Mouse (Mus musculus) limb, embryonic 13.5 days (tissue): ENCODE results near the gene Gal3st1. TPM values are rescaled to one million over a fixed set of nuclear protein-coding genes. Genes with fewer than 3 reads are reported as not detected.
"Not testable (repeated sequence)": the region's sequence is repeated elsewhere in the genome, so short reads cannot be mapped to it uniquely, and the experiment has no call there.

Source experiments
- ATAC-seq: fragments of 200-750 bp; cut with Nextera tagmentation; 2 replicates; pipeline ENCODE4 v1.8.0; 2017; ENCODE audit warnings: low read depth, moderate number of reproducible peaks, moderate TSS enrichment; ENCODE audit not compliant: low FRiP score
- H3K27ac ChIP-seq: fragments of 300-500 bp; sonication (generic); 2 replicates; pipeline ENCODE4 v1.5.1; 2015; ENCODE audit warnings: inconsistent platforms, mild to moderate bottlenecking, moderate library complexity
- H3K27me3 ChIP-seq: fragments of 300-500 bp; sonication (generic); 2 replicates; pipeline ENCODE4 v1.6.1; 2015; ENCODE audit warnings: mild to moderate bottlenecking, inconsistent platforms
- H3K36me3 ChIP-seq: fragments of 300-500 bp; sonication (generic); 2 replicates; pipeline ENCODE4 v1.6.1; 2015; ENCODE audit warnings: inconsistent platforms, mild to moderate bottlenecking, moderate library complexity
- H3K4me1 ChIP-seq: fragments of 300-500 bp; sonication (generic); 2 replicates; pipeline ENCODE4 v1.6.1; 2015; ENCODE audit warnings: inconsistent platforms
- H3K4me2 ChIP-seq: fragments of 300-500 bp; sonication (generic); replicated peaks from 2 replicates; pipeline ENCODE4 v1.6.1; 2015; ENCODE audit warnings: inconsistent platforms, mild to moderate bottlenecking, moderate library complexity
- H3K4me3 ChIP-seq: fragments of 300-500 bp; sonication (generic); 2 replicates; pipeline ENCODE4 v1.5.1; 2015; ENCODE audit warnings: moderate library complexity, mild to moderate bottlenecking, inconsistent platforms
- H3K9ac ChIP-seq: fragments of 300-500 bp; sonication (generic); 2 replicates; pipeline ENCODE4 v1.6.1; 2015; ENCODE audit warnings: mild to moderate bottlenecking, inconsistent platforms
- H3K9me3 ChIP-seq: fragments of 300-500 bp; sonication (generic); 2 replicates; pipeline ENCODE4 v1.6.1; 2016; ENCODE audit warnings: inconsistent platforms
- WGBS: fragments of 180-500 bp; shearing (Covaris S2); methylation state at CpG from one replicate; pipeline ENCODE4 v1.1.7; 2015; 5-methylcytosine and 5-hydroxymethylcytosine counted together
- polyA plus RNA-seq: library from polyadenylated mRNA; unstranded; fragments of >200 nt; fragmentation: Nextera tagmentation; extraction: Ambion mirVana; gene quantifications from 2 replicates; pipeline ENCODE4 v1.2.1, GENCODE M21; 2015

Gal3st1 gene
- polyA plus RNA-seq, 1 experiment from 2014 or later, result 4.5 TPM

GRCm38 (mm10) chr11:4015796-4016195 lies 32.4 kb downstream of the Gal3st1 start:
- WGBS, result 86% methylated on average over 14 of the region's 14 CpGs
- H3K36me3 ChIP-seq, result not testable (repeated sequence)

GRCm38 (mm10) chr11:4022111-4022510 lies 38.7 kb downstream of the Gal3st1 start:
- not testable (repeated sequence) for H3K27me3 ChIP-seq, ATAC-seq, H3K9me3 ChIP-seq, H3K36me3 ChIP-seq, H3K27ac ChIP-seq, H3K4me2 ChIP-seq, H3K4me3 ChIP-seq, H3K4me1 ChIP-seq, H3K9ac ChIP-seq
- WGBS, result 91% methylated on average over 13 of the region's 13 CpGs

More at GRCm38 (mm10) chr11:4015796-4016195, 32.4 kb downstream of the Gal3st1 start:
- not testable (repeated sequence) for H3K4me3 ChIP-seq, H3K27me3 ChIP-seq, ATAC-seq, H3K4me2 ChIP-seq, H3K9ac ChIP-seq, H3K4me1 ChIP-seq, H3K27ac ChIP-seq, H3K9me3 ChIP-seq

- Histone ChIP-seq H3K27ac (no peak overlapping the region), H3K4me2 (no peak overlapping the region), H3K4me3 (no peak overlapping the region), H3K36me3 (no peaks in the 10 kb centered on the region), H3K27me3 (no peaks in the 10 kb centered on the region; the same call in 1 of the 2 replicates), H3K9me3 (no peaks in the 10 kb centered on the region), H3K4me1 (no peaks in the 10 kb centered on the region), H3K9ac (no peak overlapping the region)
- no peak for ATAC-seq
- WGBS, result 83% methylated on average over 2 of the region's 2 CpGs
These were observed 39.9 kb downstream of the Gal3st1 start for GRCm38 (mm10) chr11:4023321-4023720.

- Histone ChIP-seq H3K4me3 (no peak overlapping the region), H3K4me1 (no peaks in the 10 kb centered on the region), H3K27me3 (peaks cover 13% of the 10 kb centered on the region), H3K4me2 (no peak overlapping the region), H3K27ac (no peak overlapping the region), H3K9me3 (no peaks in the 10 kb centered on the region), H3K36me3 (no peaks in the 10 kb centered on the region), H3K9ac (no peak overlapping the region)
- ATAC-seq, result no peak
- 72% methylated on average over 8 of the region's 8 CpGs for WGBS
These were observed 43.6 kb downstream of the Gal3st1 start for GRCm38 (mm10) chr11:4027066-4027465.

GRCm38 (mm10) chr11:4027561-4028334 lies 44.3 kb downstream of the Gal3st1 start:
- ATAC-seq, result no peak
- no peak overlapping the region for H3K4me2 ChIP-seq
- peaks cover 20% of the 10 kb centered on the region for H3K27me3 ChIP-seq
- H3K4me3 ChIP-seq, result no peak overlapping the region
- no peaks in the 10 kb centered on the region for H3K9me3 ChIP-seq
- no peaks in the 10 kb centered on the region for H3K4me1 ChIP-seq
- no peak overlapping the region for H3K9ac ChIP-seq
- H3K36me3 ChIP-seq, result no peaks in the 10 kb centered on the region
- WGBS, result 69% methylated on average over 9 of the region's 9 CpGs
- H3K27ac ChIP-seq, result no peak overlapping the region

- Histone ChIP-seq H3K4me3 (no peak overlapping the region), H3K4me2 (no peak overlapping the region), H3K27me3 (peaks cover 24% of the 10 kb centered on the region), H3K9me3 (no peaks in the 10 kb centered on the region), H3K36me3 (no peaks in the 10 kb centered on the region), H3K27ac (no peak overlapping the region), H3K9ac (no peak overlapping the region), H3K4me1 (no peaks in the 10 kb centered on the region)
- ATAC-seq, result no peak
- WGBS, result 66% methylated on average over 4 of the region's 4 CpGs
These were observed 45.9 kb downstream of the Gal3st1 start for GRCm38 (mm10) chr11:4029343-4029742.

- no peak within 1 kb of the TSS for H3K4me3 ChIP-seq
- peak within 1 kb of the TSS; percentile 19; the same call in 1 of the 2 replicates for H3K9ac ChIP-seq
- no peak for ATAC-seq
- no peak within 1 kb of the TSS for H3K4me2 ChIP-seq
- no peaks in the 10 kb centered on the region for H3K4me1 ChIP-seq
- H3K36me3 ChIP-seq, result no peaks in the 10 kb centered on the region
- H3K27me3 ChIP-seq, result peaks cover 24% of the 10 kb centered on the region
- H3K9me3 ChIP-seq, result no peaks in the 10 kb centered on the region
- no peak within 1 kb of the TSS for H3K27ac ChIP-seq
- 31% methylated on average over 16 of the region's 16 CpGs for WGBS
These were observed 47.9 kb downstream of the Gal3st1 start, which contains the start of gene Sec14l4 for GRCm38 (mm10) chr11:4031126-4031941. Sec14l4 (plus strand) TSS chr11:4031462.

GRCm38 (mm10) chr11:4031961-4032360 lies 48.5 kb downstream of the Gal3st1 start:
- Histone ChIP-seq H3K27me3 (peaks cover 24% of the 10 kb centered on the region), H3K9ac (peak overlapping the region; percentile 19; the same call in 1 of the 2 replicates), H3K4me1 (no peaks in the 10 kb centered on the region), H3K27ac (no peak overlapping the region), H3K36me3 (no peaks in the 10 kb centered on the region), H3K4me3 (no peak overlapping the region), H3K4me2 (no peak overlapping the region), H3K9me3 (no peaks in the 10 kb centered on the region)
- WGBS, result 38% methylated on average over 12 of the region's 12 CpGs
- ATAC-seq, result no peak

- H3K9me3 ChIP-seq, result no peaks in the 10 kb centered on the region
- no peaks in the 10 kb centered on the region for H3K4me1 ChIP-seq
- H3K9ac ChIP-seq, result no peak overlapping the region
- H3K27me3 ChIP-seq, result peaks cover 24% of the 10 kb centered on the region
- H3K4me3 ChIP-seq, result no peak overlapping the region
- no peak overlapping the region for H3K4me2 ChIP-seq
- no peak overlapping the region for H3K27ac ChIP-seq
- WGBS, result 52% methylated on average over 7 of the region's 7 CpGs
- no peaks in the 10 kb centered on the region for H3K36me3 ChIP-seq
- ATAC-seq, result no peak
These were observed 50.0 kb downstream of the Gal3st1 start for GRCm38 (mm10) chr11:4033471-4033870.

- Histone ChIP-seq H3K4me1 (no peaks in the 10 kb centered on the region), H3K36me3 (no peaks in the 10 kb centered on the region), H3K27ac (no peak overlapping the region), H3K9me3 (no peaks in the 10 kb centered on the region), H3K9ac (no peak overlapping the region), H3K4me3 (no peak overlapping the region), H3K4me2 (no peak overlapping the region), H3K27me3 (peaks cover 24% of the 10 kb centered on the region)
- ATAC-seq, result no peak
- WGBS, result 83% methylated on average over 4 of the region's 4 CpGs
These were observed 50.7 kb downstream of the Gal3st1 start for GRCm38 (mm10) chr11:4034169-4034568.

- Histone ChIP-seq H3K27me3 (peaks cover 24% of the 10 kb centered on the region), H3K9ac (no peak overlapping the region), H3K4me1 (no peaks in the 10 kb centered on the region), H3K4me2 (no peak overlapping the region), H3K36me3 (no peaks in the 10 kb centered on the region), H3K9me3 (no peaks in the 10 kb centered on the region), H3K27ac (no peak overlapping the region), H3K4me3 (no peak overlapping the region)
- 59% methylated on average over 18 of the region's 18 CpGs for WGBS
- ATAC-seq, result no peak
These were observed 51.9 kb downstream of the Gal3st1 start for GRCm38 (mm10) chr11:4035116-4035892.

GRCm38 (mm10) chr11:4035916-4036315 lies 52.5 kb downstream of the Gal3st1 start:
- ATAC-seq, result no peak
- H3K4me3 ChIP-seq, result no peak overlapping the region
- H3K4me2 ChIP-seq, result no peak overlapping the region
- peaks cover 22% of the 10 kb centered on the region for H3K27me3 ChIP-seq
- H3K27ac ChIP-seq, result no peak overlapping the region
- H3K9me3 ChIP-seq, result no peaks in the 10 kb centered on the region
- H3K36me3 ChIP-seq, result no peaks in the 10 kb centered on the region
- WGBS, result 89% methylated on average over 6 of the region's 6 CpGs
- H3K9ac ChIP-seq, result no peak overlapping the region
- H3K4me1 ChIP-seq, result no peaks in the 10 kb centered on the region
